Mouse (Mus musculus): ENCODE measurements at regions not wholly inside any gene's neighbourhood (a gene's known extent, or its start where the extent isn't known, plus 50 kb on each side); places are given as distances from the start of the nearest gene placed in this dataset.

GRCm38 (mm10) chr17:61288590-61288989, 1592.5 kb downstream of the Efna5 start:
- TF ChIP-seq CTCF (IDR thresholded peaks at IDR 0.05; ENCODE audit: low read depth) (no peak), EP300 (IDR thresholded peaks at IDR 0.05; ENCODE audit: low read depth) (no peak)
